Mouse (Mus musculus) liver, postnatal 0 days (tissue): ENCODE measurements around the gene Banp.

ENCODE experiments used
- CTCF ChIP-seq: sonication (generic); IDR thresholded peaks from 2 replicates; pipeline ENCODE4 v1.5.1; 2016; ENCODE audit warnings: antibody characterized with exemption, low read depth
- EP300 ChIP-seq: IDR thresholded peaks from 2 replicates; pipeline ENCODE4 v1.6.1; 2016; ENCODE audit warnings: antibody characterized with exemption, low read depth, mild to moderate bottlenecking

- TF ChIP-seq CTCF (no peak), EP300 (no peak)
Measured at GRCm38 (mm10) chr8:121966714-121967448, 17.3 kb downstream of the Banp start.
